Mouse (Mus musculus): ENCODE results near the gene Wsb1. TPM values are rescaled to one million over a fixed set of nuclear protein-coding genes. Genes with fewer than 3 reads are reported as not detected.
"Not testable (repeated sequence)": the region's sequence is repeated elsewhere in the genome, so short reads cannot be mapped to it uniquely, and the experiment has no call there.

Wsb1 gene
- total and polyA plus RNA-seq, 3 experiments, result 29.4 to 61.2 (median 37.0) TPM

DNA sequence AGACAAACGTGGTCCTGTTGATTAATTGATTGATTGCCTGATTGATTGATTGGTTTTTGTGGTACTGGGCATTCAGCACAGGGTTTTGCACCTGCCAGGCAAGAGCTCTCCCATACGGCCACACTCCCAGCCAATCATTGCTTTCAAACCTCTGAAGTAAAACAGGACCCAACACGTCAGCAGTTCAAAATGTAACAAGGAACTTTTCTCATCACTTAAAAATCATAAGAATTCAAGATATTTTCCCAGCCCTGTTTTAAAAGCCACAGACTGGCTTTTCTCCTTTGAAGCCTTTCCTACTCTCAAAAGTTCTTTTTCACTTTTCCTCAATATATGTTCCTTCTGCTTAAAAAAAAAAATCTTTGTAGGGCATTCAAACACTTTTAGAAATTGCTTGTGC, 9.9 kb upstream of the Wsb1 start:
- no peak for DNase-seq

GRCm38 (mm10) chr11:79260126-79260525, 5.7 kb upstream of the Wsb1 start:
- DNase-seq, result not testable (repeated sequence)

DNA sequence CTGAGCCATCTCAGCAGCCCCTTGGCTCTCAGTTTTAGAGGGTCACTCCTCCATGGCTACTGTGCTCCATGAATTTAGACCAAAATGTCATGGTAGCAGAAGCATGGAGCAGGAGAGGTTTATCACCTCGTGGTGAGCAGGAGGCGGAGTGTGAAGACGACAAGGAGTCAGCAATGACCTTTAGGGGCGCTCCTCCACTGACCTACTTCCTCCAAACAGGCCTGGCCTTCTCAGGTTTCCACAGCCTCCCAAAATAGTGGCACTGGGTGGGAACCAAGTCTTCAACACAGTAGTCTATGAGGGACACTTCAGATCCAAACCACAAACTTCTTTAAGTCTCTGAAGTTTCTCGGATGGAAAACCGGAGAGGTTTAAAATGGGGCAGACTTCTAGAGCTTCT, 4.3 kb upstream of the Wsb1 start:
- DNase-seq, result no peak

DNA sequence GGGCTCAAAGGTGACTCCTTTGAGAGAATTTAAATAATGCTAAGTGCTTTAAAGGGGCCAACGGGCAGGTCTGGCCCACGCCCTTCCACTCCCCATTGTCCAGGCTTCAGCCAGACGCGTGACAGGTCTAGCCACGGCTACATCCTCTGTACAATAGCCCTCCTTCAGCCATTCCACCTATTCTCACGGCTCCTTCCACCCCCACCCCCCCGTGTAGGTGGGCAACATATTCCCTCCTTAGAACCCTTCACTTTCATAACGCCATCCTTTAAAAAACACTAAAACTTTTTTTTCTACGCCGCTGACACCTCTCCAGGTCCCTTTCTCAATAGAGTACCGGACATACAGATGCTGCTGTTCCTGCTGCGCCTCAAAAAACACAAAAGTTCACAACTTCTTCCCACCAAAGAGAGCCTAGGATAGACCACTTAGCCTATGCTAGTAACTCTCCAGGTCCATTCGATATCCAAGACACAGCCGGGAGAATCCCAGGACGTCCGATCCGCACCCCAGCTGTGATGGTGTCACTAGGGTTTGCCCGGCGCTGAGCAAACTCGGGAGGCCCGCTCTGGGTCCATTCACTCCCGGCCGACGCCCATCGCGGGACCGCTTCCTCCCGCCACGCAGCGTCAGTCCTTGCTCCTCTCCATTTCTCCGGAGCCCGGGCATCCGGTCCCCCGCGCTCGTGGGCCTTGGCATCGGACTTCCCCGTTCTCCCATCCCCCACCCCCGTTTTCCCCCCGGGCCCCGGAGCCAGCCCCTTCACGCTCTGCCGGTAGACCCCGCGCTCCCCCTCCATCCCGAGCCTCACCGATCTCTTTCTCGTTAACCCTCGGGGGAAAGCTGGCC, 705 bp downstream of the Wsb1 start:
- peak; percentile 75 for DNase-seq

- peak; percentile 53 for DNase-seq
Observed at GRCm38 (mm10) chr11:79252881-79253541, 1.5 kb downstream of the Wsb1 start.

- DNase-seq, result no peak
Observed at GRCm38 (mm10) chr11:79239024-79239423, 15.4 kb downstream of the Wsb1 start.

- DNase-seq, result no peak
Observed at GRCm38 (mm10) chr11:79238398-79238752, 16.1 kb downstream of the Wsb1 start.

DNA sequence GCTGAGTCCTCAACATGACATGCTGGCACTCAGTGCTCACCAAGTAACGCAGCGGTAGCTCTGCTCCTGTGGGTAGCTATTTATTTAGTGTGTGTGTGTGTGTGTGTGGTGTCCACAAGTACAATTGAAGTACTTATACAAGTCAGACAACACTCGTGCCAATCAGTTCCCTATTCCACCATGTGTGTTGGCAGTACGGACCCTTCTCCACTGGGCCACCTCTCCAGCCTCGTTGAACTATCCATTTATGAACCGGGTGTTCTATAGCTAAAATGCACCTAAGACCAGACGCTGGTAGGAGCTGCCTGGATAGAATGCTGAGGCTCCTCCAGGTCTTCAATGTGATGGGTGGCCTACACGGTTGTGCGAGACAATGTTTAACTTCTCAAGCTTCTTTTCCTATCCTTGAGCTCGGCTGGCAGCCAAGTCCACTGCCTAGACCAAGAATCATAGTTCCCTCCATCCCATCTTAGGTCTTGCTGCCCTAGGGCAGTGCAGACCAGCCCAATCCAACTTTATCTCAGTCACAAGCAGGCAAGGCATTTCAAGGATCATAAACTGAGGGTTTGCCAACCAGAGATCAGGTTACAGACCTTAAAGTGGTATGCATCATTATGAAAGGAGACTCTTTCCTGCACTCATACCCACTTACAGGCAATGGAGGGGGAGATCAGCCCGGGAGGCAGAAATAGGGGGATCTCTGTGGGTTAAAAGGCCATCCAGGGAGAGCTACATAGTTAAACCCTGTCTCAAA, 16.6 kb downstream of the Wsb1 start:
- peak; percentile 57 for DNase-seq

DNA sequence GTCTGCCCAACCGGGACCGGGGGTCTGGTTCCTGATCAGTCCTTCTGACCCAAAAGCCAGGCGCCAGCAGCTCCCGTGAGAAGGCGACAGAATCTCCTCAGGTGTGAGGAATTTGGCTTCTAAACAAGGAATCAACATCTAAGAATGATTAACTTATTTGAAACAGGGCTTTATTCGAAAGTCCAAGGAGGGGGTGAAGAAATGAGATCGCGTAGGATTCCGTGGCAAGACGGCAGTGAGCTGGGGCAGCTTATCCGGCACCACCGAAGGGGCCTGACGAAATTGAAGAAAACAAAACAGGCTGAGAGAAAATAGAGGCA, 24.3 kb downstream of the Wsb1 start:
- DNase-seq, result no peak

DNA sequence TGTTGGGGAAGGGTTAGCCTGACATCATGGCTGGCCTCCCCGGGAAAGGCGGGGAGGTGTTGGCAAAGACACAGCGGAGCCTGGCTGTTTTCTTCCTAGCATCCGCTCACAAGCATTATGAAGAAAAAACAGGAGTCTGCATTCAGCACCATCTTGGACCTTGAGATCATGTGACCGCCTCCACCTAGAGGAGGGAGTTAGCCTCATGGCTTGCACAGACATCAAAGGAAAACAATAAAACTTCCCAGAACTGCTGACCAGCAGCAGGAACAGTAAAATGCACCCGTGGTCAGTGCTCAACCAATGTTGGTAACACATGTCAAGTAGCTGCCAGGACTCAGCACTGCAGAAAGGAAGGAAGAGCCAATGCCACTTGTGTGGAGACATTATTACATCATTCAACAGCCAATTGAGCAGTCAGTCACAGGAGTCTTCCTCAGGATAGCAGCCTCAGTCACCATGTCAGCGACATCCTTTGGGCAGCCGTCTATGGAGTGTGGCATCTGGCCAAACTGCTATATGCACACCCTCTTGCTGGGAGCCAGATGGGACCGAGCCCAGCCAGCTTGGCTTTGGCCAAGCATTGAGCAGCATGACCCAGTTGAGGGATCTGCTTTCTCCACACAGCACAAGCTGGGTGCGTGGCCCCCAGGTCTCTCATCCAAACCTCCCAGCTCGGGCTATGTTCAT, 24.8 kb downstream of the Wsb1 start:
- DNase-seq, result peak; percentile 74

GRCm38 (mm10) chr11:79229057-79229504, 25.4 kb downstream of the Wsb1 start:
- peak; percentile 88 for DNase-seq

- no peak for DNase-seq
Observed at GRCm38 (mm10) chr11:79228089-79228488, 26.4 kb downstream of the Wsb1 start.

DNA sequence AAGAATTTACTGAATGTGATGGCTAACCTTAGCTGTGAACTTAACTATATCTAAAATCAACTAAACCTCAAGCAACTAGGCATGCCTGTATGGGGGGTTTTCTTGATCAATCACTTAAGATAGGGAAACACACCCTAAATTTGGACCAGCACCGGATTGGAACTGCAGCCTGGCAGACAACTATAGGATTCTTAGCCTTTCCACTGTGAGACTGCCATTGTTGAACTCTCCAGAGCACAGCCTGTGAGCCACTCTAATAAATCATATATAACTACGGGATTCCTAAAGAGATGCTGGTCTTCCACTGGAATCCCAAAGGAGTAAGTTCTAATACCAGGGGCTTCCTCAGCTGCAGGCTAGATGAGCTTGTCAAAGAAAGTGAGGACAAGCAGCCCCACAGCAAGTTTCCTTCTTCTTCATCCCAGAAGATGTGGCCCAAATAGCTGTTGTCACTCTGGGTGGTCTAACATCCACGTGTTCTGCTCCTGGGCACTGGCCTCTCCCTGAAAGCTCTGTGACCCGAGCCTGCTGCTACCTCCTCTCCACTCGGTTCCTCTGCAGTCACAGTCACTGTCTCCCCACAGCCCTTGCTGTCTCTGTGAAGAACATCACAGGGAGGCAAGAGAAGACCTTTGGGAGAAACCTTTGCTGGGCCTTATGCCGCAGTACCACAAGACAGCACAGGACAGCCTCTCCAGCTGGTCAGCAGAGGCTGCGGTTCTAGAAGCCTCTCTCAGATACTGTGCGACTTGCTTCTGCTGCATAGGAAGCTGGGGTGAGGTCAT, 28.9 kb downstream of the Wsb1 start:
- no peak for DNase-seq

GRCm38 (mm10) chr11:79224562-79225280, 29.8 kb downstream of the Wsb1 start:
- peak; percentile 95 for DNase-seq

DNA sequence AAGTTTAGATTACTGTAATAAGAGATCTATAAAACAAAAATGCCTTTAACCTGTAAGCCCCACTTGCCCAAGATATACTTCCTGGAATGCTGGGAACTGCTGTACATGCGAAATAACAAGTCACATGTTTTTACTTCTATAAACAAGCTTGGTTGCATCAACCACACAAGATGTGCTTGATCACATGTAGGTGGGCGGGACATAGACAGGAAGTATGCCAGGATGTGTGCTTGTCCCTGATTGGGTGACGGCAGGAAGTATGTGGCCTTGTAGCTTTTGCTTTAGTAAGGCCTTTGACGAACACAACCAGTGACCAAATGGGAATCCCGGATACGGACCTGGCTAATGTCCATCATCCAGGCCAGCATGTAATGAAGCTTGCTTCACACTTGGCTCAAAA, 31.1 kb downstream of the Wsb1 start:
- DNase-seq, result peak; percentile 25

DNA sequence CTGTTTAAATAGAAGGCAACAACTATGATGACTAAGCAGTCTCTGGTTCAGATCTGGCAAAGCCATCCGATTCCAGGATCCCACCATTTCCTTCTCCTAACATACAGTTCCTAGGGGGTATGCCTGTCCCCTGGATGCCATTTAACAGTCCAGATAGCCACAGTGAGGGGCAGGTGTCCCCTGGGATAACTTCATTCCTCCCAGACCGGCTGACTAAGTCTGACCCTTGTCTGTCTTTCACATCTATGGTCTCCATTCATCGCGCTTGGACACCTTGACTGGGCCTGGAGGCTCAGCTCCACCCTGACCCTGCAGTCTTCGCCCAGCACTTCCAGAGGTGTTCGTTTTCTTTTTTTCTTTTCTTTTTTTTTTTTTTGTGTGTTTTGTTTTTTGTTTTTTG, 31.8 kb downstream of the Wsb1 start:
- DNase-seq, result no peak

GRCm38 (mm10) chr11:79221641-79222040, 32.8 kb downstream of the Wsb1 start:
- DNase-seq, result no peak

GRCm38 (mm10) chr11:79218936-79219626, 35.4 kb downstream of the Wsb1 start:
- DNase-seq, result no peak

- DNase-seq, result no peak
Observed at GRCm38 (mm10) chr11:79218061-79218460, 36.4 kb downstream of the Wsb1 start.

GRCm38 (mm10) chr11:79217133-79217532, 37.3 kb downstream of the Wsb1 start:
- no peak for DNase-seq
